Mouse (Mus musculus): ENCODE measurements around the gene Cox6a2.

GRCm38 (mm10) chr7:128237927-128238778 lies 32.0 kb upstream of the Cox6a2 start, which contains the start of gene 9130023H24Rik:
- TF ChIP-seq CTCF (IDR thresholded peaks at IDR 0.05; ENCODE audit: low read depth) = peak; percentile 48; the same call in 1 of the 2 replicates
- TF ChIP-seq EP300 (IDR thresholded peaks at IDR 0.05; ENCODE audit: low read depth) = peak; percentile 43; the same call in 1 of the 2 replicates
